Mouse (Mus musculus) myocyte (in vitro differentiated cells): Measurements from ENCODE around the gene Olfr1056. TPM values are rescaled to one million over a fixed set of nuclear protein-coding genes. Genes with fewer than 3 reads are reported as not detected.

Experiments used
- H3K27me3 ChIP-seq: one replicate; pipeline ENCODE4 v1.6.1; 2011; ENCODE audit not compliant: control insufficient read depth, insufficient read depth, insufficient read length
- H3K36me3 ChIP-seq: one replicate; pipeline ENCODE4 v1.6.1; 2011; ENCODE audit not compliant: control insufficient read depth, insufficient read depth
- H3K4me2 ChIP-seq: one replicate; pipeline ENCODE4 v1.6.1; 2011; ENCODE audit warnings: low read depth, control low read depth
- H3K4me3 ChIP-seq: one replicate; pipeline ENCODE4 v1.5.1; 2011; ENCODE audit warnings: mild to moderate bottlenecking, control low read depth, moderate library complexity
- H3K79me2 ChIP-seq: one replicate; pipeline ENCODE4 v1.6.1; 2011; ENCODE audit not compliant: control insufficient read depth, insufficient read depth
- H3ac ChIP-seq: one replicate; pipeline ENCODE4 v1.6.1; 2011; ENCODE audit not compliant: control insufficient read depth, insufficient read length
- CEBPB ChIP-seq: IDR thresholded peaks from 2 replicates; pipeline ENCODE4 v1.6.1; 2011; ENCODE audit warnings: mild to moderate bottlenecking, moderate library complexity; ENCODE audit not compliant: poor library complexity, insufficient read depth, severe bottlenecking
- E2F4 ChIP-seq: IDR thresholded peaks from one replicate; pipeline ENCODE4 v1.6.1; 2011; ENCODE audit warnings: mild to moderate bottlenecking, control low read depth, moderate library complexity; ENCODE audit not compliant: insufficient read depth
- MAX ChIP-seq: IDR thresholded peaks from one replicate; pipeline ENCODE4 v1.6.1; 2011; ENCODE audit warnings: low read depth, mild to moderate bottlenecking, control low read depth
- MYOD1 ChIP-seq, 3 experiments: IDR thresholded peaks; one replicate each; pipeline ENCODE4 v1.6.1; 2011; ENCODE audit warnings: control low read depth in 2 of 3, low read depth in 2 of 3, mild to moderate bottlenecking in 2 of 3, moderate library complexity in 1 of 3; ENCODE audit not compliant: insufficient read length in 2 of 3, control insufficient read depth in 1 of 3
- MYOG ChIP-seq, 3 experiments: IDR thresholded peaks; one replicate each; pipeline ENCODE4 v1.6.1; 2011; ENCODE audit warnings: control low read depth in 2 of 3, low read depth in 2 of 3, mild to moderate bottlenecking in 2 of 3; ENCODE audit not compliant: insufficient read length in 2 of 3, control insufficient read depth in 1 of 3, insufficient read depth in 1 of 3
- POLR2A ChIP-seq: IDR thresholded peaks from one replicate; pipeline ENCODE4 v1.6.1; 2011; ENCODE audit warnings: low read depth, mild to moderate bottlenecking, control low read depth, moderate library complexity; ENCODE audit not compliant: insufficient read length
- POLR2AphosphoS2 ChIP-seq: IDR thresholded peaks from one replicate; pipeline ENCODE4 v1.6.1; 2011; ENCODE audit warnings: low read depth, control low read depth; ENCODE audit not compliant: insufficient read length
- REST ChIP-seq: IDR thresholded peaks from one replicate; pipeline ENCODE4 v1.6.1; 2011; ENCODE audit warnings: mild to moderate bottlenecking, control low read depth, moderate library complexity; ENCODE audit not compliant: insufficient read depth, insufficient read length
- SRF ChIP-seq: IDR thresholded peaks from one replicate; pipeline ENCODE4 v1.6.1; 2011; ENCODE audit warnings: low read depth; ENCODE audit not compliant: control insufficient read depth, insufficient read length
- TCF12 ChIP-seq: IDR thresholded peaks from one replicate; pipeline ENCODE4 v1.6.1; 2011; ENCODE audit warnings: mild to moderate bottlenecking, control low read depth; ENCODE audit not compliant: poor library complexity, insufficient read depth, severe bottlenecking
- TCF3 ChIP-seq: IDR thresholded peaks from one replicate; pipeline ENCODE4 v1.6.1; 2011; ENCODE audit warnings: low read depth, control low read depth; ENCODE audit not compliant: insufficient read length
- USF1 ChIP-seq: IDR thresholded peaks from one replicate; pipeline ENCODE4 v1.6.1; 2011; ENCODE audit warnings: low read depth, mild to moderate bottlenecking, control low read depth, moderate library complexity
- polyA plus RNA-seq: library from polyadenylated mRNA; unstranded; fragments of >200 nt; fragmentation: generic; extraction: Trizol; gene quantifications from one replicate; pipeline ENCODE4 v1.2.1, GENCODE M21; 2012; ENCODE audit warnings: missing spikeins

Gene Olfr1056
- polyA plus RNA-seq, 1 experiment = not detected

GRCm38 (mm10) chr2:86350184-86350583, 12.1 kb downstream of the Olfr1056 start, which contains the start of gene Olfr1055:
TSS of gene Olfr1055 (minus strand) at chr2:86350284.
- no peaks in the 10 kb centered on the region for H3K79me2 ChIP-seq
- no peaks in the 10 kb centered on the region for H3K27me3 ChIP-seq
- no peak within 1 kb of the TSS for H3K4me2 ChIP-seq
- H3ac ChIP-seq = no peak within 1 kb of the TSS
- no peak for TF ChIP-seq POLR2A
- no peak for TF ChIP-seq MAX
- no peak within 1 kb of the TSS for H3K4me3 ChIP-seq
- no peaks in the 10 kb centered on the region for H3K36me3 ChIP-seq

- Histone ChIP-seq H3K27me3 (no peaks in the 10 kb centered on the region), H3K79me2 (no peaks in the 10 kb centered on the region), H3K4me2 (no peak within 1 kb of the TSS), H3K4me3 (no peak within 1 kb of the TSS), H3K36me3 (no peaks in the 10 kb centered on the region), H3ac (no peak within 1 kb of the TSS)
- TF ChIP-seq MAX = no peak
- no peak for TF ChIP-seq E2F4
- no peak for TF ChIP-seq POLR2A
- no peak for TF ChIP-seq MYOD1 (IDR thresholded peaks at IDR 0.05; ENCODE audit: control insufficient read depth in 1 of 3, insufficient read length in 2 of 3, low read depth in 2 of 3)
- no peak for TF ChIP-seq TCF12
- no peak for TF ChIP-seq SRF
- TF ChIP-seq USF1 = no peak
- TF ChIP-seq POLR2AphosphoS2 = no peak
- no peak for TF ChIP-seq REST
- TF ChIP-seq MYOG (IDR thresholded peaks at IDR 0.05; ENCODE audit: control insufficient read depth in 1 of 3, insufficient read depth in 1 of 3, insufficient read length in 2 of 3, low read depth in 2 of 3) = no peak
- no peak for TF ChIP-seq TCF3
- no peak for TF ChIP-seq CEBPB
These were observed 26.9 kb downstream of the Olfr1056 start, which contains the start of gene Olfr1054 for GRCm38 (mm10) chr2:86335333-86335732. TSS of gene Olfr1054 (minus strand) at chr2:86335433.

- Histone ChIP-seq H3K36me3 (no peaks in the 10 kb centered on the region), H3K27me3 (no peaks in the 10 kb centered on the region), H3ac (no peak within 1 kb of the TSS), H3K4me2 (no peak within 1 kb of the TSS), H3K79me2 (no peaks in the 10 kb centered on the region), H3K4me3 (no peak within 1 kb of the TSS)
- TF ChIP-seq POLR2A (no peak), MYOG (IDR thresholded peaks at IDR 0.05; ENCODE audit: control insufficient read depth in 1 of 3, insufficient read depth in 1 of 3, insufficient read length in 2 of 3, low read depth in 2 of 3) (no peak), E2F4 (no peak), REST (no peak), POLR2AphosphoS2 (no peak), USF1 (no peak), TCF12 (no peak), SRF (no peak), MYOD1 (IDR thresholded peaks at IDR 0.05; ENCODE audit: control insufficient read depth in 1 of 3, insufficient read length in 2 of 3, low read depth in 2 of 3) (no peak), MAX (no peak), CEBPB (no peak), TCF3 (no peak)
These were observed 47.1 kb downstream of the Olfr1056 start, which contains the start of gene Olfr1053 for GRCm38 (mm10) chr2:86315184-86315583. TSS of gene Olfr1053 (minus strand) at chr2:86315284.

Other genes with a start within 250 kb of the Olfr1056 start
- gene Olfr1039, start 226.5 kb downstream of the Olfr1056 start, polyA plus RNA-seq = not detected
- not detected for gene Olfr1040, start 215.7 kb downstream of the Olfr1056 start, polyA plus RNA-seq
- not detected for gene Olfr1042, start 200.6 kb downstream of the Olfr1056 start, polyA plus RNA-seq
- not detected for gene Olfr1043, start 194.9 kb downstream of the Olfr1056 start, polyA plus RNA-seq
- not detected for gene Olfr1044, start 184.6 kb downstream of the Olfr1056 start, polyA plus RNA-seq
- gene Olfr52, start 176.8 kb downstream of the Olfr1056 start, polyA plus RNA-seq = not detected
- not detected for gene Olfr1045, start 159.5 kb downstream of the Olfr1056 start, polyA plus RNA-seq
- not detected for gene Olfr1046, start 143.2 kb downstream of the Olfr1056 start, polyA plus RNA-seq
- not detected for gene Olfr1047, start 131.1 kb downstream of the Olfr1056 start, polyA plus RNA-seq
- gene Olfr1048, start 122.2 kb downstream of the Olfr1056 start, polyA plus RNA-seq = not detected
- not detected for gene Olfr1049, start 104.1 kb downstream of the Olfr1056 start, polyA plus RNA-seq
- gene Olfr1051, start 83.4 kb downstream of the Olfr1056 start, polyA plus RNA-seq = not detected
- not detected for gene Olfr1052, start 70.0 kb downstream of the Olfr1056 start, polyA plus RNA-seq
- not detected for gene Olfr1053, start 47.2 kb downstream of the Olfr1056 start, polyA plus RNA-seq
- gene Olfr1054, start 27.0 kb downstream of the Olfr1056 start, polyA plus RNA-seq = not detected
- gene Olfr1055, start 12.2 kb downstream of the Olfr1056 start, polyA plus RNA-seq = not detected
- gene Olfr1057, start 15.9 kb upstream of the Olfr1056 start, polyA plus RNA-seq = not detected
- gene Olfr1058, start 26.1 kb upstream of the Olfr1056 start, polyA plus RNA-seq = not detected
- gene Olfr1061, start 51.6 kb upstream of the Olfr1056 start, polyA plus RNA-seq = not detected
- not detected for gene Olfr1062, start 64.3 kb upstream of the Olfr1056 start, polyA plus RNA-seq
- not detected for gene Olfr1065, start 88.1 kb upstream of the Olfr1056 start, polyA plus RNA-seq
- gene Olfr1066, start 93.8 kb upstream of the Olfr1056 start, polyA plus RNA-seq = not detected
- gene Olfr228, start 124.9 kb upstream of the Olfr1056 start, polyA plus RNA-seq = not detected
- not detected for gene Olfr1076, start 146.0 kb upstream of the Olfr1056 start, polyA plus RNA-seq
- not detected for gene Olfr1079, start 180.0 kb upstream of the Olfr1056 start, polyA plus RNA-seq
- gene Olfr1080, start 195.8 kb upstream of the Olfr1056 start, polyA plus RNA-seq = not detected
- not detected for gene Olfr1082, start 236.5 kb upstream of the Olfr1056 start, polyA plus RNA-seq